Mouse (Mus musculus): ENCODE data around the gene Xxylt1. TPM values are rescaled to one million over a fixed set of nuclear protein-coding genes. Genes with fewer than 3 reads are reported as not detected.

The Xxylt1 gene
- polyA plus RNA-seq, 1 experiment from 2014 or later = 9.7 TPM

GRCm38 (mm10) chr16:30968402-30969151, 112.7 kb downstream of the Xxylt1 start:
- H3K4me2 ChIP-seq (ENCODE audit: low read length) = no peak overlapping the region
- H3K9me3 ChIP-seq (ENCODE audit: control insufficient read depth, low read length) = no peaks in the 10 kb centered on the region
- no peak for ATAC-seq
- H3K9ac ChIP-seq (replicated peaks; ENCODE audit: low read depth, low read length) = no peak overlapping the region
- no peak overlapping the region for H3K27ac ChIP-seq (ENCODE audit: low read length)
- H3K4me3 ChIP-seq (replicated peaks; ENCODE audit: low read length) = no peak overlapping the region
- no peaks in the 10 kb centered on the region for H3K27me3 ChIP-seq (replicated peaks; ENCODE audit: control insufficient read depth, insufficient read depth, low read length)
- H3K4me1 ChIP-seq (replicated peaks; ENCODE audit: control insufficient read depth, insufficient read depth, low read length) = 0 out of 2 replicates have a peak, but pooled peaks cover 2% of the 10 kb centered on the region
- WGBS = 91% methylated on average over 7 of the region's 7 CpGs
- H3K36me3 ChIP-seq (ENCODE audit: control insufficient read depth, insufficient read depth) = no peaks in the 10 kb centered on the region

- no peak for ATAC-seq
- Histone ChIP-seq H3K9ac (replicated peaks; ENCODE audit: low read depth, low read length) (no peak overlapping the region), H3K27ac (ENCODE audit: low read length) (no peak overlapping the region), H3K36me3 (ENCODE audit: control insufficient read depth, insufficient read depth) (no peaks in the 10 kb centered on the region), H3K4me3 (replicated peaks; ENCODE audit: low read length) (no peak overlapping the region), H3K9me3 (ENCODE audit: control insufficient read depth, low read length) (no peaks in the 10 kb centered on the region), H3K4me2 (ENCODE audit: low read length) (no peak overlapping the region), H3K27me3 (replicated peaks; ENCODE audit: control insufficient read depth, insufficient read depth, low read length) (no peaks in the 10 kb centered on the region), H3K4me1 (replicated peaks; ENCODE audit: control insufficient read depth, insufficient read depth, low read length) (no peaks in the 10 kb centered on the region)
- 70% methylated on average over 5 of the region's 5 CpGs for WGBS
Observed at GRCm38 (mm10) chr16:30966684-30967083, 114.5 kb downstream of the Xxylt1 start.

- H3K36me3 ChIP-seq (ENCODE audit: control insufficient read depth, insufficient read depth) = no peaks in the 10 kb centered on the region
- WGBS = 83% methylated on average over 7 of the region's 7 CpGs
- no peaks in the 10 kb centered on the region for H3K27me3 ChIP-seq (replicated peaks; ENCODE audit: control insufficient read depth, insufficient read depth, low read length)
- H3K4me2 ChIP-seq (ENCODE audit: low read length) = no peak overlapping the region
- H3K4me3 ChIP-seq (replicated peaks; ENCODE audit: low read length) = no peak overlapping the region
- no peak for ATAC-seq
- no peak overlapping the region for H3K9ac ChIP-seq (replicated peaks; ENCODE audit: low read depth, low read length)
- no peaks in the 10 kb centered on the region for H3K4me1 ChIP-seq (replicated peaks; ENCODE audit: control insufficient read depth, insufficient read depth, low read length)
- no peak overlapping the region for H3K27ac ChIP-seq (ENCODE audit: low read length)
- no peaks in the 10 kb centered on the region for H3K9me3 ChIP-seq (ENCODE audit: control insufficient read depth, low read length)
Observed at GRCm38 (mm10) chr16:30964891-30965290, 116.3 kb downstream of the Xxylt1 start.

GRCm38 (mm10) chr16:30964411-30964810, 116.8 kb downstream of the Xxylt1 start:
- Histone ChIP-seq H3K4me1 (replicated peaks; ENCODE audit: control insufficient read depth, insufficient read depth, low read length) (no peaks in the 10 kb centered on the region), H3K9ac (replicated peaks; ENCODE audit: low read depth, low read length) (no peak overlapping the region), H3K4me2 (ENCODE audit: low read length) (no peak overlapping the region), H3K27ac (ENCODE audit: low read length) (no peak overlapping the region), H3K9me3 (ENCODE audit: control insufficient read depth, low read length) (no peaks in the 10 kb centered on the region), H3K4me3 (replicated peaks; ENCODE audit: low read length) (no peak overlapping the region), H3K36me3 (ENCODE audit: control insufficient read depth, insufficient read depth) (no peaks in the 10 kb centered on the region), H3K27me3 (replicated peaks; ENCODE audit: control insufficient read depth, insufficient read depth, low read length) (no peaks in the 10 kb centered on the region)
- 81% methylated on average over 6 of the region's 6 CpGs for WGBS
- no peak for ATAC-seq

- no peak overlapping the region for H3K27ac ChIP-seq (ENCODE audit: low read length)
- H3K9me3 ChIP-seq (ENCODE audit: control insufficient read depth, low read length) = no peaks in the 10 kb centered on the region
- no peak overlapping the region for H3K9ac ChIP-seq (replicated peaks; ENCODE audit: low read depth, low read length)
- no peak overlapping the region for H3K4me2 ChIP-seq (ENCODE audit: low read length)
- no peaks in the 10 kb centered on the region for H3K4me1 ChIP-seq (replicated peaks; ENCODE audit: control insufficient read depth, insufficient read depth, low read length)
- H3K4me3 ChIP-seq (replicated peaks; ENCODE audit: low read length) = no peak overlapping the region
- no peaks in the 10 kb centered on the region for H3K36me3 ChIP-seq (ENCODE audit: control insufficient read depth, insufficient read depth)
- H3K27me3 ChIP-seq (replicated peaks; ENCODE audit: control insufficient read depth, insufficient read depth, low read length) = no peaks in the 10 kb centered on the region
- 87% methylated on average over 8 of the region's 8 CpGs for WGBS
- ATAC-seq = no peak
Observed at GRCm38 (mm10) chr16:30962515-30962914, 118.7 kb downstream of the Xxylt1 start.

GRCm38 (mm10) chr16:30961176-30961575, 120.1 kb downstream of the Xxylt1 start:
- Histone ChIP-seq H3K9me3 (ENCODE audit: control insufficient read depth, low read length) (no peaks in the 10 kb centered on the region), H3K4me1 (replicated peaks; ENCODE audit: control insufficient read depth, insufficient read depth, low read length) (no peaks in the 10 kb centered on the region), H3K9ac (replicated peaks; ENCODE audit: low read depth, low read length) (no peak overlapping the region), H3K4me3 (replicated peaks; ENCODE audit: low read length) (no peak overlapping the region), H3K4me2 (ENCODE audit: low read length) (no peak overlapping the region), H3K36me3 (ENCODE audit: control insufficient read depth, insufficient read depth) (no peaks in the 10 kb centered on the region), H3K27me3 (replicated peaks; ENCODE audit: control insufficient read depth, insufficient read depth, low read length) (no peaks in the 10 kb centered on the region), H3K27ac (ENCODE audit: low read length) (no peak overlapping the region)
- no peak for ATAC-seq
- 90% methylated on average over 8 of the region's 8 CpGs for WGBS

- Histone ChIP-seq H3K27me3 (replicated peaks; ENCODE audit: control insufficient read depth, insufficient read depth, low read length) (no peaks in the 10 kb centered on the region), H3K36me3 (ENCODE audit: control insufficient read depth, insufficient read depth) (no peaks in the 10 kb centered on the region), H3K4me2 (ENCODE audit: low read length) (no peak overlapping the region), H3K9ac (replicated peaks; ENCODE audit: low read depth, low read length) (no peak overlapping the region), H3K9me3 (ENCODE audit: control insufficient read depth, low read length) (no peaks in the 10 kb centered on the region), H3K4me1 (replicated peaks; ENCODE audit: control insufficient read depth, insufficient read depth, low read length) (no peaks in the 10 kb centered on the region), H3K27ac (ENCODE audit: low read length) (no peak overlapping the region), H3K4me3 (replicated peaks; ENCODE audit: low read length) (no peak overlapping the region)
- ATAC-seq = no peak
- WGBS = 93% methylated on average over 4 of the region's 4 CpGs
Observed at GRCm38 (mm10) chr16:30960266-30960665, 121.0 kb downstream of the Xxylt1 start.

- no peak overlapping the region for H3K9ac ChIP-seq (replicated peaks; ENCODE audit: low read depth, low read length)
- WGBS = 92% methylated on average over 12 of the region's 12 CpGs
- ATAC-seq = no peak
Observed at GRCm38 (mm10) chr16:30959692-30960091, 121.5 kb downstream of the Xxylt1 start.

GRCm38 (mm10) chr16:30956141-30956540, 125.1 kb downstream of the Xxylt1 start:
- no peaks in the 10 kb centered on the region for H3K27me3 ChIP-seq (replicated peaks; ENCODE audit: control insufficient read depth, insufficient read depth, low read length)
- WGBS = 87% methylated on average over 8 of the region's 8 CpGs

More at GRCm38 (mm10) chr16:30959692-30960091, 121.5 kb downstream of the Xxylt1 start:
- Histone ChIP-seq H3K4me3 (replicated peaks; ENCODE audit: low read length) (no peak overlapping the region), H3K4me2 (ENCODE audit: low read length) (no peak overlapping the region), H3K27ac (ENCODE audit: low read length) (no peak overlapping the region), H3K27me3 (replicated peaks; ENCODE audit: control insufficient read depth, insufficient read depth, low read length) (no peaks in the 10 kb centered on the region), H3K36me3 (ENCODE audit: control insufficient read depth, insufficient read depth) (no peaks in the 10 kb centered on the region), H3K4me1 (replicated peaks; ENCODE audit: control insufficient read depth, insufficient read depth, low read length) (no peaks in the 10 kb centered on the region), H3K9me3 (ENCODE audit: control insufficient read depth, low read length) (no peaks in the 10 kb centered on the region)

More at GRCm38 (mm10) chr16:30956141-30956540, 125.1 kb downstream of the Xxylt1 start:
- Histone ChIP-seq H3K9me3 (ENCODE audit: control insufficient read depth, low read length) (no peaks in the 10 kb centered on the region), H3K9ac (replicated peaks; ENCODE audit: low read depth, low read length) (no peak overlapping the region), H3K36me3 (ENCODE audit: control insufficient read depth, insufficient read depth) (no peaks in the 10 kb centered on the region), H3K4me3 (replicated peaks; ENCODE audit: low read length) (no peak overlapping the region), H3K27ac (ENCODE audit: low read length) (no peak overlapping the region), H3K4me1 (replicated peaks; ENCODE audit: control insufficient read depth, insufficient read depth, low read length) (no peaks in the 10 kb centered on the region), H3K4me2 (ENCODE audit: low read length) (no peak overlapping the region)
- ATAC-seq = no peak
